Mouse (Mus musculus): ENCODE results near the gene Hdac10.
A peak's percentile ranks its signal among the peaks of the same experiment; 100 is the strongest.

The Hdac10 gene

GRCm38 (mm10) chr15:89122649-89123366 is 5.7 kb downstream of the Hdac10 start, which contains the start of gene Tubgcp6:
TSS of gene Tubgcp6 (minus strand) at chr15:89123112.
- peak; percentile 92 for DNase-seq

GRCm38 (mm10) chr15:89118007-89118406 is 10.5 kb downstream of the Hdac10 start:
- peak in 1 of 2 experiments; percentile 18 for DNase-seq

DNA sequence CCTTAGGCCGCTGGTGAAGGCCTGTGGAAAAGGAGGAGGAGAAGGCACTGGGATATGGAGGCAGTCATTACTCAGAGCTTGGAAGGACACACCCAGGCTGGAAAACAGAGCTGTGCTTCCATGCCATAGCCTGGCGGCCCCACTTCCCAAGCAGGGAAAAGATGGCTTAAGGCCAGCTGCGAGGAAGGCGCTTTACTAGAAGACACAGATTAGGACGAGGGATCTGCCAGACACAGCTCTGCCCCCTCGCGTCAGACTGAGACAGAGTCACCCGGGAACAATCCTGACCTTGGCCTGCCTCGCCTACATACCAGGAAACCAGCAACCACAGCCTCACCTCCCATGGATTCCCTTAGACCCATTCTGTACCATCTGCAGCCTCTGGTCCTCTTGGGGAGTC is 18.4 kb downstream of the Hdac10 start:
- DNase-seq: no peak

DNA sequence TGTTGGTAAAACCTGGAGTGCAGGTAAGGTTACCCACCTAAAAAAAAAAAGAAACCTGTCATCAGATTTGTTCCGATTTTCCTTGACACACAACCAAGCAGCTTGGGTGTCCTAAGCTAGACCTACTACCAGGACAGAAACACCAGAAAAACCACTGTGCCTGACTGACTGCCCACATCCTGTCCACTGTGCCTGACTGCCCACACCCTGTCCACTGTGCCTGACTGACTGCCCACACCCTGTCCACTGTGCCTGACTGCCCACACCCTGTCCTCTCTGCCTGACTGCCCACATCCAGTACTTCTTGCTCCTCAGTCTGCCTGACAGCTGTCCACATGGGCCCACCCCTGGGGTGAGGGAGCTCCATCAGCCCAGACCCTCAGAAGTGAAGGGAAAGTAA is 21.5 kb downstream of the Hdac10 start:
- no peak for DNase-seq

GRCm38 (mm10) chr15:89106073-89106472 is 22.4 kb downstream of the Hdac10 start:
- no peak for DNase-seq

GRCm38 (mm10) chr15:89104425-89104824 is 24.1 kb downstream of the Hdac10 start:
- DNase-seq: no peak

DNA sequence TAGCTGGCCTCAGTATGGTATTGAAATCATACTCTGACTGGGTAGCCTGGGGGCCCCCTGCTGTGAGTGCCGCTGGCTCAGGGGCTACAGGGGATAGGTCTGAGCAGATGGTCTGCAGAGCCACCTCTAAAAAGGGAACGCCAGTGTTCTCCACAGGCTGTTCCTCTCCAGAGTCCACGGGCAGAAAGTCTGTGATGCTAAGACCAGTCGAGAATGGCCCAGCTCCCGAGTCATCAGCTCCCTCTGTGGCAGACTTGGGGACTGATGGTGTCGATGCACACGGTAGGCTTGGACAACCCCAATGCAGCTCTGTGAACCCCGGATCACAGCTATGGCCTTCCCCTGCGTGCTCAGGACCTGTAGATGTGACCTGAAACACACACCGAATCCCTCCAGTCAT is 24.6 kb downstream of the Hdac10 start:
- DNase-seq: no peak

- no peak for DNase-seq
These were observed 25.9 kb downstream of the Hdac10 start for GRCm38 (mm10) chr15:89102646-89103045.

DNA sequence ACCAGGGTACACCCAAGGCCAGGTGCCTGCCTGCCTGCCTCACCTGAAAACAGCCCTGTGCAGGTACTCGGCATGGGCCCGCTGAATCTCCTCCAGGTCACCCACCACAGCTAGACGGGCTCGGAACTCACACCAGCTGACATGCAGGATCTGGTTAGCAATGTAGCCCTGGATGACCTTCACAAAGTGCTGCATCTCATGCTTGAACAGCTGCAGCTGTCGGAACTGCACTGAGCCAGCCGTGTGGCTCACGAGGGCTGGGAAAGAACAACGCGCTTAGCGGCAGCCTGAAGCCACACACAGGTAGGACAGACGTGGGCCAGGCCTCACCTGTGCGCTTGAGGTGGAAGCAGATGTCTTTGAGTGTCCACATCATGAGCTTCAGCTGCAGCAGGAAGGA is 27.7 kb downstream of the Hdac10 start:
- no peak for DNase-seq

DNA sequence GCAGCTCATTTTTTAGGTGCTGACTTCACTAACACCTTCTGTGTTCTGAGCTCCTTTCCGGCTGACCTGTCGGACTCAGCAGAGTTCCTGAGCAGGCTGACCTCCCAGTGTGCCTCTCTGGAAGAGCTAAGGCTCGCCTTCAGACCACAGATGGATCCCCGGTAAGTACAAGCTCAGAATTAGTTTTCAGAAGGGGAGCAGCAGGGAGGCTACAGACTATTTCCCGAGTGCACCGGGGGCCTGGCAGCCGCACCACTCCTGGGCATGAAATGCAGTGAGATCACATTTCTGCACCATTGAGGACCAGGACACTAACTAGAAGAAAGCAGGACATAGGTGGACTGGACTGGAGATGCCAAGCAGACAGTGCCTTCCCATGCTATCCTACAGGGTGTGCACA is 29.9 kb downstream of the Hdac10 start:
- DNase-seq: no peak

GRCm38 (mm10) chr15:89097450-89097849 is 31.1 kb downstream of the Hdac10 start:
- DNase-seq: no peak

DNA sequence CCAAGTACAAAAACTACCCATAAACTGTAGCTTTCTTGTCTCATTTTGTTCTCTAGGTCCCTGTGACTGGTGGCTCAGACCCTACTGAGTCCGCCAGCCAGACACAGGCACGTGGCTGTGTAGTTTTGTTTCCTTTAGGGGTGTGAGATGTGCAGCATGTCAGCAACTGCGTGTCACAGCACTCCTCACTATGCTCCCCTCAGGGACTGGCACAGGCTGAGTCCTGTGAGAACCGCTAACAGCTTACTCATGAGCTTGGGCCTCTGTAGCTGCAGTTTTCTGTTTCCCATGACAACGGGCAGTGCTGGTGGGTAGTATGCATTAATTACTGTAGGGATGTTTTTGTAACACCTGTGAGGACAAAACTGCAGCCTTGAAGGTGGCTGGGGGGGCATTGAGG is 36.3 kb downstream of the Hdac10 start:
- DNase-seq: no peak

- DNase-seq: no peak
These were observed 37.8 kb downstream of the Hdac10 start for GRCm38 (mm10) chr15:89090662-89091061.

GRCm38 (mm10) chr15:89089248-89090051 is 39.0 kb downstream of the Hdac10 start:
- peak; percentile 31 to 42 for DNase-seq

DNA sequence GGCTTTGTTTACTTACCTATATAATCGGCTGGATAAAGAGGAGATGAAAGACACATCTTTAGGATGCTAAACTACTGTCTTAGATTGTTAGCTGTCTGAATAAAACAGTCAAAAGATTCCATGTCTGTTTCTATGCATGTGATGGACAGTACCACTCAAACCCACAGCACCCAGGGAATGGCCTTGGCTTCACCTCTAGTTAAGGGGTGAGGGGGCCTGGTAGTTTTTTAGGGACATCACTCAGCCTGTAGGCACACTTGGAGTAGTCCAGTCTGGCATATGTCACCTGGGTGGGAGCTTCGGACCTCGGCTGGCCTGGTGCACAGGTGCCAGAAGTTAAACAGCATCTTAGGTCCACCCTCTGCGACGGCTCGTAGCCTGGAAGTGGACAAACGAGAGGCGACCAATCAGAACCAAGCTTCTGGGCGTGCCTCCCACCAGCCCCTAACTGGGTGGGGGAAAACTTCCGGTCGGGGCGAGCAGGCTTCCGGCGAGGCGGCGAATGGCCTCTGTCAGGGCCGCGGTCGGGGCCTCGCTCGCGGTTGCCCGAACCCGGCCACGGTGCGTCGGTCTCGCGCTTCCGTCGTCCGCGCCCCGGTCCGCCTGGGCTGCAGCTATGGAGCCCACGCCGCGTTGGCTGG is 39.8 kb downstream of the Hdac10 start, which contains the start of gene Selenoo:
Selenoo (plus strand) TSS at position 478 of the 641 bp plus-strand sequence.
- DNase-seq: peak; percentile 81 to 84

- no peak for DNase-seq
These were observed 43.7 kb downstream of the Hdac10 start for GRCm38 (mm10) chr15:89084826-89085225.

DNA sequence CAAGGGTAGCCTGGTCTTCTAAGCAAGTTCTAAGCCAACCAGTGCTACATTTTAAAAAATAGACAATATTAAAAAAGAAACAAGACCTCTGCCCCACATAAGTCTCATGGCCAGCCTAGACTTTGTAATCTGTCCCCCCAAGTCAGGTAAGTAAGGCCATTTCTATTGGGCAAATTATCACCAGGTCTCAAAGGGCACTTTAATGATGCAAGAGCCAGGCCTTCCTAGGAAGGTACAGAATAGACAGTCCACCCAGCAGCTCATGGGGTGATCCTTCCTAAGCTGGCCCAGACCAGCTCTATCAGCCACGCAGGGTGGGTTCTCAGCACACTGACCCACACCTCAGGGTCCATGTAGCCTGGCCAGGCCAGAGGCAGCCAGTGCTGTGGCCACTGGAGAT is 44.6 kb downstream of the Hdac10 start:
- DNase-seq: no peak

DNA sequence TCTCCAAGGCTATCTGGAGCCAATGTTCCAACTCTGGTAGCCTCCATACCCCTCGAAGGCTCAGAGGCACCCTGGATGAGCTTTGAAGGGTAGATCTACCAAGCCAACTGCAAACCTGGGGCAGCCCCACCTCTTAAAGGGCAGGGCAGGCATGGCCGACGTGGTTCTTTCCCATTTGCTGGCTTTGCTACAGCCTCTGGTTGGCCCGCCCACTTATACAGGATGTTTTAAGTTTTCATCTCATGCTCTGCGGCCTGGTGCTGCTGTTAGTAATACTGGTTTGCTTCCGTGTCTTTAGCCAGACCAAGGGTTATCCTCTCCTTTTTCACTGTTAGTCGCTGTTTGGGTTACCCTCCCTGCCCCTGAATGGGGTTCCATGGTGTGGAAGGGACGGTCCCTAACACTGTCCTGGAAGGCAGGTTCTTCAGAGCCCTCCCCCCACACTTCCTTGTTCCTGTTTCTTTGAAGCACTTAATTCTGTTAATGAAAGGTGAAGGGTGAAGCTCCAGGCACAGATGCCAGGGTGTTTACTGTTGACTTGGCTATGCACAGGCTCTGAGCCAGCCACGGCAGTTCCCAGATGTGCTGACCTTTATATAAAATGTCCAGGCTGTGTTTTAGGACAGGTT is 50.2 kb downstream of the Hdac10 start:
- peak; percentile 69 to 78 for DNase-seq

- DNase-seq: peak; percentile 46 to 54
These were observed 52.3 kb downstream of the Hdac10 start for GRCm38 (mm10) chr15:89076156-89076731.

- peak; percentile 84 to 88 for DNase-seq
These were observed 52.9 kb downstream of the Hdac10 start for GRCm38 (mm10) chr15:89075478-89076147.

GRCm38 (mm10) chr15:89074613-89075477 is 53.7 kb downstream of the Hdac10 start, which contains the start of gene Trabd:
TSS of gene Trabd (plus strand) at chr15:89075124.
- DNase-seq: no peak
